Mouse (Mus musculus): ENCODE data around the gene Wwox. TPM values are rescaled to one million over a fixed set of nuclear protein-coding genes. Genes with fewer than 3 reads are reported as not detected.

The Wwox gene
- total RNA-seq, 4 experiments from 2014 or later: 3.8 to 6.4 (median 5.2) TPM

- DNase-seq (ENCODE audit: low spot score): no peak
Measured at GRCm38 (mm10) chr8:114890478-114890877, 451.0 kb downstream of the Wwox start.

- no peak for DNase-seq (ENCODE audit: low spot score)
Measured at GRCm38 (mm10) chr8:114891252-114891651, 451.8 kb downstream of the Wwox start.

DNA sequence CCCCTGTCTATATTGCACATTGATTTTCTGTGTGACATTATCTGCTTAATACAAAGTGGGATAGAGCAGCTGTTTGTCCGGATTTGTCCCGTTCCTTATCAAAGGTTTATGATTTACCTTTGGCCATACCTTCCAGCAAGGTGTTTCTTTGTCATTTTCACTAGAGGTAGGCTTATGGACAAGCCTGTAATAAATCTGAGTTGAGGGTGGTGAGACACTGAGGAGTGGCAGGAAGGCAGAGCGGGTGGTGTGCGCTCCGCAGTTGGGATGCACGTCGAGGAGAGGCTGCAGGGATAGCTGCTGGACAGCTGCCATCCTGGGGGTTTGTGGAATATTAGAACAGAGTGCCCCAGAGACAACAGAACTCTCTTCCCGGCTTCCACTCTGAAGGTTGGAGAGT, 458.0 kb downstream of the Wwox start:
- no peak for DNase-seq (ENCODE audit: low spot score)

DNA sequence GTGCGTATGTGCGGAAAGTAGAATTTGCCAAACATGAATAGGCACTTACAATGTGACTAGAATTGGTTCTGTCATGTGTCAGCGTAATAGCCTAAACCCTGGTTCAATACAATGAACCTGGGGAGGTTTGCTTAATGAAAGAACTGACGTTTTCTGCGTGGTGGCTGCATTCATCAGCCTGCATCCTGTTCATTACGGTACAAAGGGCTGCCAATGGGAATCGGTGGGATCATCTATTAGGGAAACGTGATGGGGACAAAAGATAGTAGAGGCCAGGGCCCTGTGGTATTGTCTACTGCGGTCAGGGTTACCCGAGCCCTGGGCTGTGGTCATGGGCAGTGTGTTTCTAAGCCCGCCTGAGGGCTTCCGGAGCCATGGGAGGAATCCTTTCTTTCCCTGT, 459.7 kb downstream of the Wwox start:
- DNase-seq (ENCODE audit: low spot score): no peak

DNA sequence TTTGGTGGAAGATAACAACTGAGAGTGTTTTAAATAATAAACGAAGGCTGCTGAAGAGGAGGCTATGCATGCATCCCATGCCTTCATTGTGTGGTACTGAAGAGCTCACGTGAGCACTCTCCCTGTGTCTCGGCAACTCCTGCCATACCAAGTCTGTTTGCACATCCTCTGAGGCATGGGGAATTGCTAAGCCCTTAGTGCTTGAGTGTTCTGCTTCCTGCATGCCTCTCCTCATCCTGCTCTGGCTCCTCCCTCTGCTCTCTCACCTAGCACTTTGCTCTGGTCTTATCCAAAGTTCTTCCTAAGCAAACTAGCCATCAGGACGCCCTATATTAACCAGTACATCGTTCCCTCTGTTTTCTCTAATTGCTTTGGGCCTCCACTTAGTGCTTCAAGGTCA, 463.1 kb downstream of the Wwox start:
- no peak for DNase-seq (ENCODE audit: low spot score)

GRCm38 (mm10) chr8:114908086-114908485, 468.6 kb downstream of the Wwox start:
- no peak for DNase-seq (ENCODE audit: low spot score)

GRCm38 (mm10) chr8:114908589-114908988, 469.1 kb downstream of the Wwox start:
- no peak for DNase-seq (ENCODE audit: low spot score)

DNA sequence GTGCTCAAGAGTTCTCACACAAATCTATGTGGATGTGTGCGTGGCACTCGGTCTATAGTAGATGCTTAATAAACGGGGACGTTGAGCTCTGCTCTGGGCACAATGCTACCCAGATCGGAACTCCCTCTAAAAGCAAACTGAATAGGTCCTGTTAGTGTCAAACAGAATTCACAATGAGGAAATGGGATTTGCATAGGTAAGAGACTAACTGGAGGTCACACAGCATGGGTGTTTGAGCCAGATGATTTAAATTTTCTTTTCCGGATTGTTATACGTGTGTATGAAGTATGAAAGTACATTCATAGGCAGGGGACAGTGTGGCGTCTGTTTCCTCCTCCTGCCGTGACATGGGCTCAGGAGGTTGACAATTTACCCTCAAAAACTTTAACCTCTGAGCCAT, 469.7 kb downstream of the Wwox start:
- DNase-seq (ENCODE audit: low spot score): no peak

DNA sequence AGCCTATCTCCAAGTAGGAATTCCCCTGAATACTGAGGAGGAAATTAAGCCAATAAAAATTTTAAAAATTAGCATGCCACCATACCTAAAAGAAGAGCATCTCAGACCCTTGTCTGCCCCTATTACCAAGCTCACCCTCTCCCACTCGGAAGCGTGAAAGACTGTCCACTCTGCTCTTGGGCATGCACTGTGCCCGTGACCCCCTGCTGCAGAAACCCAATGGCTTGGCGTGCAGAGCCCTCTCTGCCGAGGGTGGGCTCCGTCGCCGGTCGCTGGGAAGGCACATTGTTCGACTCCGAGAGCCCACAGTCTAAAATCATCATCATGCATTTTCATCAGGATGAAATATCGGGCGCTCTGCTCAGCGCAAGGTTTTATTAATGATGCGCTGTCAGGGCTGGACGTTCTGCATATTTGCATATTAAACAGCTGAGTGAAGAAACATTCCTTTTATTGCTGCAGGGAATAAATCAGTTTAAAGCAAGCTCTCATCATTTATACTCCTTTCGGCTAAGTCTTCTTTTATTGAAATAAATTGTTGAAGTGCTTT, 471.7 kb downstream of the Wwox start:
- no peak for DNase-seq (ENCODE audit: low spot score)

DNA sequence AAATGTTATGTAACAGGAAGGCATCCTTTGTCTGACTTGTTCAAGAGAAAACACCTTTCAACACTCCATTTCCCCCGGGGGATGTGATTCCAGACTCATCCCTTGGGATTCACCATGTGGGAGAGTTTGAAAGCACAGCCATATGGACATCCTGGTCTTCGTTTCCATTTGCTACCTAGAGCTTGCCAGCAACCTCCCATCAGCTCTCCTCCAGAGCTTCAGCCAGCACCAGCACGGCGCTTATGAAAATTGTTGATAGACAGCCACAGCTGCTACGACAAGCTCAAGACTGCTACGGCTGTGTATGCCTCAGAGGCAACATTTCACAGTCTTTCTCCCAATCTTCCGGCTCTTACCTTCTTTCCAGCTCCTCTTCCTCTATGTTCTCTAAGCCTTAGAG, 484.2 kb downstream of the Wwox start:
- DNase-seq (ENCODE audit: low spot score): peak; percentile 10

- DNase-seq (ENCODE audit: low spot score): no peak
Measured at GRCm38 (mm10) chr8:114927412-114927811, 488.0 kb downstream of the Wwox start.

DNA sequence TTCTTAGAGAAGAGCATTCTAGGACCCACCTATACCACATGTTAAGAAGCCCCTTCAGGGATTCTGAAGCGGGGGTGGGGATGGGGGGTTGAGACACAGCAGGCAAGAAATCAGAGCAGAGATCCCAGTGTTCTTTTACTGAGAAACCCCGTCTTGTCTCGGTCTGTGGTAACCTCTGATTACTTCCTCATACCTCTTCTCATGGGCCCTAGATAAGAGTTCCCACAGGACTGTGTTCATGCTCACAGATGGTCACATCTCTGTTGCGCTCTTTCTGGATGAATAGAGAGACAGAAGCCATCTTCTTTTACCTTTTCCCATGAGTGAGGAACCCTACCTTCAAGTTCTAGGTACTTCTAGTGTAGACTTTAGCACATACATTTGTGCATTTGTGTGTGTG, 488.5 kb downstream of the Wwox start:
- DNase-seq (ENCODE audit: low spot score): no peak

DNA sequence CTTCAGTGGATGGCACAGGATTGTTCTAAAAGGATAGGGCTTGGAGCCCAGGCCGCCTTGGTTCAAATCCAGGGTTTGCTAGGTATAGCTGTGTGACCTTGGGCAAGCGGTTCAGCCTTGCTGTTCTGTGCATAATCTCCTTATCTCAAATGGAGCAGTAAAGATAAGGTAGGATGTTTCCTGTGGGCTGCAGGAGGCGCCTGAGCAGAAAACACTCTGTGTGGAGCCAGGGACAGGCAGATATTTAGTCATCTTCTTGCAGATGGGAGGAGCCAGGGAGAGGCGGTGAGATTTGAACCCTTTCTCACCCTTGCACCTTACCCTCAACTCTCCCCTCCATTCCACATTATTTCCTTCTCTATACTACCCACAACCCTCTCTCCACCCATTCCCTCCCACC, 490.1 kb downstream of the Wwox start:
- DNase-seq (ENCODE audit: low spot score): no peak

DNA sequence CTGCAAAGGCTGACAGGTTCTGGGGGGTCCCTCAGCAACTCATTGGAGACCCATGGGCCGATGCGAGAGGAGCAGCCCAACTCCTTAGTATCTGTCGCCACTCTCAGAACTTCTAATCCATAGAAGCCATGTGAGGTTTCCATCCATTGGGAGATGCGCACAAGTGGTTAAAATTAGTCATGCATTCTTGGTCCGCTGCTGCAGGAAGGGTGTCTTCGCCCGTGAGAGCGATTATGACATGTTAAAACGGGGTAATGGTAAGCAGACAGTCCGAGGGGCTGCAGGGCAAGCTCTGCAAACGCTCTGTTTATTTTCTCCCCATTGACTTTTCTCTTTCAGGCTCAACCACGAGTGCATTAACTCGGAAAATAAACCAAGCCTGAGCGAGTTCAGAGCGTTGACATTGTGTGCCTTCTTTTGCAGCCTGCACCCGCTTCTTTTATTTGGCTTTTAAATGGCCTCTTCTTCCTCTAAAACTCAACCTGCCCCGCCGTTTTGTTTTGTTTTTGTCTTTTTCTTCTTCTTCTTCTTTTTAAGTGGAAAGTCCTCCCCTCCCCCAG, 492.7 kb downstream of the Wwox start:
- no peak for DNase-seq (ENCODE audit: low spot score)

GRCm38 (mm10) chr8:114933248-114933647, 493.8 kb downstream of the Wwox start:
- peak; percentile 6 for DNase-seq (ENCODE audit: low spot score)

DNA sequence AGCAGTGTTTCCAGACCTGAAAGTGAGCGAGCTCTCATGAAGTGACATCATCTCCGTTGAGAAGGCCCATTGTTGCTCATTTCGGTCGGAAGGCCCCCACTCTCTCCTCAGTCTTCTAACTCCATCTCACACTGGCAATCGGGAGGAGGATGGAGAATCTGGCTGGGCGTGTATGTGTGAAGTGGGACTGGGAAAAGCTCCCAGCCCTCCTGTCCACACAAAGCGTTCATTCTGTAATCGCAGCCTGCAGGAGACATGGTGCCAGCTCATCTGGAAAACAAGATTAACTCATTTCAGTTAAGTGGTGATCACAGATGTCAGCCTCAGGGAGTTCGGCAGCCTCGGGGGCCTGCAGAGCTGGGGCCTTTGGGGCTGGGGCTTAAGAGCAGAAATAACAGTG, 497.4 kb downstream of the Wwox start:
- DNase-seq (ENCODE audit: low spot score): no peak

GRCm38 (mm10) chr8:114939338-114939737, 499.9 kb downstream of the Wwox start:
- DNase-seq (ENCODE audit: low spot score): no peak

DNA sequence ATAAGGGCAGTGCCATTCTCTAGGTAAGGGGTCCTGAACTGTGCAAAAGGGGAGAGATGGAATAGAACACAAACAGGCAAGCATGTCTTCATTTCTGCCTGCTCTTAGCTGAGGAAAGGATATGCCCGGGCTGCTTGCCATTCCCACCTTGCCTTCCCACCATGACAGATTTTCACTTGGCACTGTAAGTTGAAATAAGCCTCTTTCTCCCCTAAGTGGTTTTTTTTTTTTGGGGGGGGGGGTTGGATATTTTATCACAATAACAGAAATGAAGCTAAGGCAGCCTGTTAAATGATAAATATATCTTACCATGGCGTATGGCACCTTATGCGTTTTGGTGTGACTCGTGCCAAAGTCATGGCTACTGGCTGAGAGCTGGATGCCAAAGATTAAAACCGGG, 501.6 kb downstream of the Wwox start:
- DNase-seq (ENCODE audit: low spot score): no peak

DNA sequence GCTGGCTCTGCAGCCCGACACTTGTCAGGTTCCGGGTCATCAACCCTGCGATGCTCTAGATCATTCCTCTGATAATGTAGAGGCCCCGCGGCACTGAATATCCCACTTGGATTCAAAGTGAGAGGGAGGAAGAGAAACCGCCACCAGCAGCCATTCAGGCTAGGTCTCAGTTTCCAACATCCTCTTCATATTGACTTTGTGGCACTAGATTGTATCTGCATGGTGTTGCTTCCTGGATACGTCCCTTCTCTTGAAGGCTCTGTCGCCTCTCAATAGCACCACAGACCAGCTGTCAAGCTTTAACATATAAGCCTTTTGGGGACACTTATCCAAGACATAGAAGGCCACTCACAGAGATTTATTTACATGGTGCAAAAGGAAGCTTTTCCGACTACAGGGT, 502.2 kb downstream of the Wwox start:
- DNase-seq (ENCODE audit: low spot score): no peak

DNA sequence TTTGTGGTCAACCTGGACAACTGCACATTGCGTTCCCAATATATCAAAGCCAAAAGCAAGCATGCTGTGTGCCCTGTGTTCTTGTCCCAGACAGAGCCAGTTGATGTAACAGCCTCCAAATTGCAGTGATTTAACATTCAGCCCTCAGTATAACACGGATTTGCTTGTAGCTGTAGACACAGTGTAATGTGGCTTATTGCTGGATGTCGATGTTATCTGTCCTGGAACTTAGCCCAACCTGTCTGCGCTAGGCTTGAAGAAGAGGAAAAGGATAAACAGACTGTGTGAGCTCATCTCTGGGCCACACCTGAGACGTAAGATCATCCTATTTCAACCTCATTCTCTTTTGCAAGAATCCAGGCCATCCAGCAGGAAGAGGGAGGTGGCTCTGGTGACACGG, 508.5 kb downstream of the Wwox start:
- DNase-seq (ENCODE audit: low spot score): no peak

GRCm38 (mm10) chr8:114956377-114957168, 517.1 kb downstream of the Wwox start:
- no peak for DNase-seq (ENCODE audit: low spot score)

DNA sequence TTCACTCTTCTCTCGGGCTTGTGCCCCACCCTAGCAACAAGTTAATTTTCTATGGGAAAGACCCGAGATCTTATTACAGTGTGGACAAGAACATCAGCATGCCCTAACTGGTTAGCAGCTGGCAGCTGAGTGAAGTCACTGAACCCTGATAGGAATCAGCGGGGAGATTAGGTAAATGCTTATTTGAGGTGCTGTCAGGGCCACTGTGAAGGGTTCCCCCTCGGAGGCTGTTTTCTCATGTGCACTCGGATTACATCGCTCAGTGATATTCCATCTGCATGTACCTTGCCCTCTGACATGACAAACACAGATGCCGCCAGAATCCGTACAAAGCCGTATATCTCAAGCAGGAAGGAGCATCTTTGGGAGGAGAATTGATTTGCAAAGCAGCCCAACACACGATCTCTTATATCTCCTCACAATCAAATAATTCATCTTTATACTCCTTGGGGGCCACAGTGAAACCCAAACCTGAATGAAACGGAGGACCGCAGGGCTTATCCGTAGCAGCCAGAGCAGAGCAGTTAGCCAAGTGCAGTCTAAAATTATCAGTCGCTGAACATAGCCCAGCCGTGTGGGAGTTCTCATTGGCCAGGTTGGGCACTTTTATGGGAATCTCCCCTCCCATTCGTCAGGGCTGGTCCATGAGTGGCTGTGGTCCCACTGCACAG, 519.1 kb downstream of the Wwox start:
- no peak for DNase-seq (ENCODE audit: low spot score)

DNA sequence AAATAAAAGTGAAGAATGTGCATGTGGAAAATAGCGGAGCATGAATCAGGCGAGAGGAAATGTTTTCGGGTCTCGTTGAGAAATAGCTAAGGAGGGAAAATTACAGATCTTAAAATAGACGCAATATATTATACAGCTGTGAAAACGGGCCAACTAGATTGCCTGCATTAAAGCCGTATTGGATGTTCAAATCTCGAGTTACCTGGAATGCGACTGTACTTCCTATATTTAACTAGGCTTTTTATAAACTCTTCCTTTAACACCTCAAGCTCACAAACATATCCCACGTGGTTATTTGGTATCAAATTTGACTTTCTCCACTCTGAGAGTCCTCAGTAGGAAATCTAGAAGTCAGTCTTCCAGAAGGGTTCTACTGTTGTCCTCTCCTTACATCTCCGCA, 520.0 kb downstream of the Wwox start:
- no peak for DNase-seq (ENCODE audit: low spot score)

Data from heart, adult 8-10 months (tissue).